Mouse (Mus musculus): Measurements from ENCODE around the gene Clptm1l.

The Clptm1l gene

GRCm38 (mm10) chr13:73603522-73604155 lies at the start of gene Clptm1l:
Gene Clptm1l, plus strand, starts transcription at chr13:73604006.
- DNase-seq: peak; percentile 98

DNA sequence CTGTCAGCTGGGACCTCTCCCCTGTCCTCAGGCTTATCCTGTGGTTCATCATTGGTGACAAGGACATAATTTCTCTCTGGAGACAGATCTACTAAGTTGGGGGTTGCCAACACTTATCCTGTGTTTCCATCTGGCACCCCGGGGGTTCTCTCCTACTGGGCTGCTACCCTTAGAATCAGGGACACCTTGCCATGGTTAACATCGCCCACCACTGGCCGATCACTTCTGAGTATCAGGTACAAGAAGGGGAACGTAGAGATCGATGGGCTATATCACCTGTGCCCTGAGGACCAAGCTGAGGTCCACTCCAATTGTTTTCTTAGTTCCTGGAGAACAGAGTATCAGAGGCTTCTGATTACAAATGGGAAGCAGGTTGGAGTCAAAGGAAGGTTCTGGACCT lies 39.6 kb upstream of the Clptm1l start:
- DNase-seq: no peak

DNA sequence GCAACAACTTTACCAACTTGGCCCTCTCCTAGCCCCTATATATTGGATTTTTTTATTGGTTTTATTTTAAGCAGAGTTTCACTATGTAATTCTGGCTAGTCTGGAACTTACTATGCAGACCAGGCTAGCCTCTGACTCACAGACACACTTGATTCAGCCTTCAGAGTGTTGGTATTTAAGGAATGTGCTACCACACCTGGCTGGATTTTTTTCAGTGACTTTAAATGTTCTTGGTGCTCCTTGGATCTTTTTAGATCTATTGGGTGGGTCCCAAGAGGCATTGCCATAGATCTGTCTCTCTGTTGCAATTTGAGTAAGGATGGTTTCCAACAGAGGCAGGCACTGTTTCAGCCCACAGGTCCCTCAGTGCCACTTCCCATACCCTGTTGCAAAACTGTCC lies 28.8 kb upstream of the Clptm1l start:
- DNase-seq: no peak

GRCm38 (mm10) chr13:73577277-73577676 lies 26.5 kb upstream of the Clptm1l start:
- no peak for DNase-seq

- DNase-seq: no peak
These were observed 12.3 kb upstream of the Clptm1l start for GRCm38 (mm10) chr13:73591488-73591887.

- no peak for DNase-seq
These were observed 11.3 kb upstream of the Clptm1l start for GRCm38 (mm10) chr13:73592546-73592945.

DNA sequence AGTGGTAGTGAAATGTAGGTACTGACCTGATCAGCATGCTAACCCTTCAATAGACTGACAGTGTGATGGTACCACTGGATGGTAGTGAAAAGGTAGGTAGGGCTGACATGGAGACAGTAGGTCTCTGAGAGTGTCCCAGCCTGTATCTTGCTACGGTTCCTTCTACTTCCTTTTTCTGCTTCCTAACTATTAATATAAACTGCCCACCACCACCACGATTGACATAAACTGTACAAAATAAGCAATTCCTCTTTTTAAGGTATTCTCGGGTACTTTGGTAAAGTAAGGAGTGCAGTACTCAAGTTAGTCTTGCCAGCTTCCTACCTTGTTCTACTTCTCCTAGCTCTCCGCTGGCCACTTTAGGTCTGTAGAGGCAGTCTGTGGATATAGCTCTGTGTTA lies 7.5 kb upstream of the Clptm1l start:
- no peak for DNase-seq

GRCm38 (mm10) chr13:73600217-73600616 lies 3.6 kb upstream of the Clptm1l start:
- no peak for DNase-seq

- DNase-seq: no peak
These were observed 760 bp upstream of the Clptm1l start for GRCm38 (mm10) chr13:73603046-73603445.

GRCm38 (mm10) chr13:73604156-73604957 lies 551 bp downstream of the Clptm1l start:
- no peak for DNase-seq

DNA sequence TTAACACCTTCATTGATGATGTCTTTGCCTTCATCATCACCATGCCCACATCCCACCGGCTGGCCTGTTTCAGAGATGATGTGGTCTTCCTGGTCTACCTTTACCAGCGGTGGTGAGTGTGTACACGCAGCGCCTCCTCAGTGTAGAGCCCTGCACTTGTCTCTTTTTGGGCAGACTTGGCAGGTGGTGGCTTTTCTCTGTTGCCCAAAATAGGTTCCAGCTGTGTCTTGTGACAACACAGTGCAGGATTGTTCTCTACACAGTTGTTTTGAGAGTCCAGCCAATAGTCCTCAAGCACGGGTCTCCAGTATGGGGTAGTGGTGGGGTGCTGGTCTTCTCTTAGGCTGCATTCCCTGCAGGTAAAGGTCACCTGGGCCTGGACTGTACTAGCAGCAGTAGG lies 14.6 kb downstream of the Clptm1l start:
- DNase-seq: no peak

- DNase-seq: no peak
These were observed 16.8 kb downstream of the Clptm1l start for GRCm38 (mm10) chr13:73620637-73621036.

DNA sequence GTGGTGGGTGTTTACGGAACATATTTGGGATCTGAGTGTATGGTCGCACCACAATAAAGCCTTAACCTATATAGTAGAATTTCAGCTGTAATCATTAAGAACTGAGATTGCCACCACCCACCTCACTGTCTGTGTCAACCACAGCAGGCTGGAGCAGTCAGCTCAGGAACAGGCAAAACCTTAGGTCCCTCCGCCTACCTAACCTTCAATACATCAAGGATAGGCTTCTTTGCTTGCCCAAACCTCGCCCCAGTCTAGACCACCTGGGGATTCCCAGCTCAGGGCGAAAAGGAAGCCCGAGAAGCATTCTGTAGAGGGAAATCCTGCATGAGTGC lies 22.6 kb downstream of the Clptm1l start:
- no peak for DNase-seq

DNA sequence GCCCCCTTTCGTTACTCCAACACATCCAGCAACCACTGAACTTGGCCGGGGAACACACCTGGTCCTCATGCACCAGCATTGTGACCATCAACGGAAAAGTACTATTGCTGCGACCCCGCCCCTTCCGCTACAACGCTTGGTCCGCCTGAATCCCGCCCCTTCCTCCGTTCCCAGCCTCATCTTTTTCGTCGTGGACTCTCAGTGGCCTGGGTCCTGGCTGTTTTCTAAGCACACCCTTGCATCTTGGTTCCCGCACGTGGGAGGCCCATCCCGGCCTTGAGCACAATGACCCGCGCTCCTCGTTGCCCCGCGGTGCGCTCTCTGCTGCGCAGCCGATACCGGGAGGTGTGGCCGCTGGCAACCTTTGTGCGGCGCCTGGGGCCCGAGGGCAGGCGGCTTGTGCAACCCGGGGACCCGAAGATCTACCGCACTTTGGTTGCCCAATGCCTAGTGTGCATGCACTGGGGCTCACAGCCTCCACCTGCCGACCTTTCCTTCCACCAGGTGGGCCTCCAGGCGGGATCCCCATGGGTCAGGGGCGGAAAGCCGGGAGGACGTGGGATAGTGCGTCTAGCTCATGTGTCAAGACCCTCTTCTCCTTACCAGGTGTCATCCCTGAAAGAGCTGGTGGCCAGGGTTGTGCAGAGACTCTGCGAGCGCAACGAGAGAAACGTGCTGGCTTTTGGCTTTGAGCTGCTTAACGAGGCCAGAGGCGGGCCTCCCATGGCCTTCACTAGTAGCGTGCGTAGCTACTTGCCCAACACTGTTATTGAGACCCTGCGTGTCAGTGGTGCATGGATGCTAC lies 23.1 kb downstream of the Clptm1l start, which contains the start of gene Tert:
Tert (plus strand) TSS at position 167 of the 805 bp plus-strand sequence.
- DNase-seq: peak; percentile 49

DNA sequence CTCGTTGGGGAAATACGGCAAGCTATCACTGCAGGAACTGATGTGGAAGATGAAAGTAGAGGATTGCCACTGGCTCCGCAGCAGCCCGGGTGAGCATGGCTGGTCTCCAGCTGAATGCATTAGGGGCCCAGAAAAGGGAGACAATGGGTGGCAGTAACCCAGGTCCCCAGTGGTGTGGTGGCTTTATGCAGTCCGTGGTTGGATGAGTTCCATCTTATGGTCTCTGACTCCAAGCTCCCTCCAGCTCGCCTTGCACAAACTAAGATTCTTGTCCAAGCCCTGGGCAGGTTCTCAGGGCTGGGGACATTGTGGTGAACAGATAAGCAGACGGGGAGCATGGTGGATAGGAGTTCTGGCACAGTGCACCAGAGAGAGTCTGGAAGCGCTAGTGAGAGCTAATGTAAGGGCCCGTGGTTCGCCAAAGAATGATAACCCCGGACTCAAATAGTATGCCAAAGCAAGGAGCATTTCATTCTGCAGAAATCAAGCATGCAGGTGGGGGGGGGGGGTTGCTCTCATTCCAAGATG lies 24.8 kb downstream of the Clptm1l start:
- DNase-seq: no peak

- DNase-seq: no peak
These were observed 28.0 kb downstream of the Clptm1l start for GRCm38 (mm10) chr13:73631837-73632236.

DNA sequence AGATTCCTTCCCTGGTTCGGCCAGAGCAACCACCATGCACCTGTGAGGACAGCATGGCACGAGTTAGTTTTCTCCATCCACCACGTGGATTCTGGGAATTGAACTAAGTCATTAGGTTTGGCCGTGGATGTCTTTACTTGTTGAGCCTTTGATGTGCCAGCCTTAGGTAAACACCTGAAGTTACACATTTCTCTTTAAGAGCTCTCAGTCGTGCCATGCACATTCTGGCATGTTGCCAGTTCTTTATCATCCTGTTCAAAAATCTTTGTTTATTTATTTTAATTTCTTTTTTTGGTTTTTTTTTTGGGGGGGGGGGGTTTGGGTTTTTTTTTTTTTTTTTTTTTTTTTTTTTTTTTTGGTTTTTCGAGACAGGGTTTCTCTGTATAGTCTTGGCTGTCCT lies 34.0 kb downstream of the Clptm1l start:
- no peak for DNase-seq

DNA sequence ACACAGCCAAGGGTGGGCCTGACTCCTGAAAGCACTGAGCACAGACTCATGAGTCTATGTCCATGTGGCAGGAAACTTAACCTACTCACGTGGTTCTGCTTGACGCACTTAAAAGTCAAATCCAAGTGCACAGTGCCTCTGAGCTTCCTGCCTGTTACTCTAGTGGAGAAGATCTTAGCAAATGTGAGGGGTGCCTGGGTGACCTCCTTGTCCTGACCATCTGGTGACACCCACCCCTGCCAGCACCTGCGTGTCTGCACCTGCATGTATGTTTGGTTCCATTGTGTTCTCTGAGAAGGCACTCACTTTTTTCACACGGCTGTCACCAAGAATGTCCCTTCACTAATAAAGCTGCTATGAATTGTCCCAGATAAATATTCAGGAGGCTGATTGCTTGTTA lies 37.5 kb downstream of the Clptm1l start:
- no peak for DNase-seq

GRCm38 (mm10) chr13:73646397-73647087 lies 42.7 kb downstream of the Clptm1l start:
- peak; percentile 73 for DNase-seq

DNA sequence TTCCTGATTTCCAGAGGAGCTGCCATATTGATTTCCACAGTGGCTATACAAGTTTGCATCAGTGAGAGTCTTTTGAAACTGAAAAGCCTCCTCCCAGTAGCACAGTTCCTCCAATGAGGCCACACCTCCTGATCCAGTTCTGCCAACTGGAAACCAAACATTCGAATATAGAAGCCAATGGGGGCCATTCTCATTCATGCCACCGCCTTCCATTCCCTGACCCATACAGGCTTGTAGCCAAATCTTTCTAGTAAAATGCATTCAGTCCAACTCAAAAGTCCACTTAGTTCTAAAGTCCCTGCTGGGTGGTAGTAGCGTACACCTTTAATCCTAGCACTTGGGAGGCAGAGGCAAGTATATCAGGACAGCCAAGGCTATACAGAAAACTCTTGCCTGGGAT lies 49.5 kb downstream of the Clptm1l start:
- no peak for DNase-seq

GRCm38 (mm10) chr13:73654976-73655375 lies 51.2 kb downstream of the Clptm1l start:
- DNase-seq: no peak

DNA sequence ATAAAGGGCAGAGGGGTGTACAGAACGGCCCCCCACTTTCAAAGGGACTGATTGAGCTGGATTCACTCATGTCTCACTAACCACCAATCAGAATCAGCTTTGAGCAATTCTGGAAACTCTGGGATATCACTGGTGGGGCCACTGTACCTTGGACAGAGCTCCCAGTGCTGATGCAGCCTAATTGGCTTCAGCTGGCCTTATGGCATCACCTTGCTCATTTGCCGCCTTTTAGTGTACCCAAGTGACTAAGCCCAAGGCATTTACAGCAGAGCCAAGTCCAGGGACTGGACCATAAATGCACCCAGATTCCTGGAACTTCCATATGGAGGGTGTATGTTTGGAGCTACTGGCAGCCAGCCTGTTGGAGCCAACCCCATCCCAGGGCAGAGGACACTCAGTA lies 55.1 kb downstream of the Clptm1l start:
- no peak for DNase-seq

DNA sequence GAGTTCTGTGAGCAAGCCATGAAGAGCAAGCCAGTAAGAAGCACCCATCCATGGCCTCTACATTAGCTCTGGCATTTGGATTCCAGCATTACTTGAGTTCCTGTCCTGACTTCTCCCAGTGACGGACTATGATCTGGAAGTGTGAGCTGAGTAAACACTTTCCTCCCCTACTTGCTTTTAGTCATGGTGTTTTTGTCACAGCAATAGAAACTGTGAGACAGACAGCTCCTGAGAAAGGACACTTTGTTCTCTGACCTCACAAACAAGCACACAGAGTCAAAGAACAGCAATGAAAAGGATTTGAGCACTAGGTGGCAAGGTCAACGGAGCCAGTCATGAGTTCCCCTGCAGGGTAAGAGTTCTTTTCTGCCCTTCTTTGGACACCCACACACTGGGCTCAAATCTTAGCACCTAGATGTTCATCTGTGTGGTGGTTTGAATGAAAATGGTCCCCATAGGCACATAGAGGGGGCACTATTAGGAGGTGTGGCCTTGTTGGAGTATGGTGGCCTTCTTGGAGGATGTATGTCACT lies 56.4 kb downstream of the Clptm1l start:
- DNase-seq: no peak
